16 mouse cellular contexts compared by ENCODE assay signal in genomic region chr3:58582788-58583426, GRCm38 (mm10). TPM values are rescaled to one million over a fixed set of nuclear protein-coding genes. Genes with fewer than 3 reads are reported as not detected.
DNase-seq lines count a peak whose midpoint lies in the region; ATAC-seq and TF ChIP-seq lines count a peak whose summit lies in the region.
"Had no signal": no experiment of that assay in that cellular context is flagged by ENCODE, and none has a peak within 500 bp of the region (broad histone marks: within the 10 kb centered on the region; RNA-seq: fewer than 3 reads in every experiment).

No protein-coding gene starts in this region.

- peaks cover 21% of the 10 kb centered on the region for H3K36me3 ChIP-seq in liver, embryonic 11.5 days (ENCODE audit: control insufficient read depth, insufficient read depth, low read length)
- peaks cover 5% of the 10 kb centered on the region; the same call in 1 of the 2 replicates for H3K36me3 ChIP-seq in stomach, postnatal 0 days (ENCODE audit: control insufficient read depth, insufficient read depth, low read length)
- H3K36me3 ChIP-seq in hindbrain, embryonic 14.5 days (replicated peaks; ENCODE audit: control insufficient read depth, insufficient read depth): peaks cover 27% of the 10 kb centered on the region

- no peak overlapping the region for H3K9ac ChIP-seq in liver, embryonic 11.5 days (ENCODE audit: low read depth, low read length)
- no peak overlapping the region for H3K9ac ChIP-seq in stomach, postnatal 0 days (ENCODE audit: low read length)
- no peak overlapping the region for H3K9ac ChIP-seq in hindbrain, embryonic 14.5 days
- H3K9ac ChIP-seq: embryonic facial prominence, embryonic 13.5 days; forebrain, embryonic 15.5 days; limb, embryonic 15.5 days; midbrain, embryonic 12.5 days had no signal

- no peak for TF ChIP-seq EP300 in stomach, postnatal 0 days (optimal IDR thresholded peaks at IDR 0.05)

- H3K27ac ChIP-seq in liver, embryonic 11.5 days (ENCODE audit: low read depth, low read length): no peak overlapping the region
- no peak overlapping the region for H3K27ac ChIP-seq in stomach, postnatal 0 days (replicated peaks)
- no peak overlapping the region for H3K27ac ChIP-seq in hindbrain, embryonic 14.5 days
- H3K27ac ChIP-seq: embryonic facial prominence, embryonic 13.5 days; forebrain, embryonic 15.5 days; limb, embryonic 15.5 days; midbrain, embryonic 12.5 days had no signal

- intact Hi-C loops in heart, postnatal 14 days (cut with DNase I): no loop called here

- ATAC-seq in liver, embryonic 11.5 days (replicated peaks; ENCODE audit: low FRiP score): peak; percentile 80
- ATAC-seq in stomach, postnatal 0 days (ENCODE audit: low FRiP score, low TSS enrichment): peak; percentile 68; the same call in 1 of the 2 replicates
- no peak for ATAC-seq in hindbrain, embryonic 14.5 days (ENCODE audit: low FRiP score)
- ATAC-seq: forebrain, embryonic 15.5 days had no signal

- no peaks in the 10 kb centered on the region for H3K27me3 ChIP-seq in liver, embryonic 11.5 days (replicated peaks; ENCODE audit: control insufficient read depth, insufficient read depth, low read length)
- H3K27me3 ChIP-seq in stomach, postnatal 0 days (ENCODE audit: control insufficient read depth, insufficient read depth, low read length): no peaks in the 10 kb centered on the region
- H3K27me3 ChIP-seq in hindbrain, embryonic 14.5 days (ENCODE audit: control insufficient read depth, insufficient read depth, low read length): no peaks in the 10 kb centered on the region
- H3K27me3 ChIP-seq: embryonic facial prominence, embryonic 13.5 days; forebrain, embryonic 15.5 days; limb, embryonic 15.5 days; midbrain, embryonic 12.5 days had no signal

- peaks cover 18% of the 10 kb centered on the region for H3K4me1 ChIP-seq in liver, embryonic 11.5 days (replicated peaks; ENCODE audit: control insufficient read depth, insufficient read depth, low read length)
- H3K4me1 ChIP-seq in stomach, postnatal 0 days (replicated peaks; ENCODE audit: control insufficient read depth, insufficient read depth): no peaks in the 10 kb centered on the region
- H3K4me1 ChIP-seq in hindbrain, embryonic 14.5 days (replicated peaks; ENCODE audit: control insufficient read depth, insufficient read depth, low read length): peaks cover 17% of the 10 kb centered on the region; the same call in 1 of the 2 replicates

- H3K4me2 ChIP-seq in liver, embryonic 11.5 days: peak overlapping the region; percentile 13; the same call in 1 of the 2 replicates
- H3K4me2 ChIP-seq in stomach, postnatal 0 days (replicated peaks; ENCODE audit: low read depth): no peak overlapping the region
- H3K4me2 ChIP-seq in hindbrain, embryonic 14.5 days (replicated peaks): no peak overlapping the region
- H3K4me2 ChIP-seq: embryonic facial prominence, embryonic 13.5 days; forebrain, embryonic 15.5 days; limb, embryonic 15.5 days; midbrain, embryonic 12.5 days had no signal

- TF ChIP-seq CTCF in stomach, postnatal 0 days (IDR thresholded peaks at IDR 0.05; ENCODE audit: low read depth): no peak

- no peaks in the 10 kb centered on the region for H3K9me3 ChIP-seq in liver, embryonic 11.5 days (ENCODE audit: control insufficient read depth, low read length)
- H3K9me3 ChIP-seq in stomach, postnatal 0 days (ENCODE audit: control insufficient read depth, low read length): no peaks in the 10 kb centered on the region
- H3K9me3 ChIP-seq in hindbrain, embryonic 14.5 days (ENCODE audit: control insufficient read depth, low read length): no peaks in the 10 kb centered on the region
- H3K9me3 ChIP-seq: embryonic facial prominence, embryonic 13.5 days; forebrain, embryonic 15.5 days; limb, embryonic 15.5 days; midbrain, embryonic 12.5 days had no signal

- peak; percentile 20 to 69 for DNase-seq in kidney, postnatal 25 days
- DNase-seq in kidney, postnatal 4 days: no peak
- DNase-seq in brain, adult 2 months (ENCODE audit: low read depth, low spot score): peak; percentile 9
- DNase-seq in liver, embryonic 11.5 days (ENCODE audit: low spot score): no peak
- peak; percentile 23 for DNase-seq in stomach, postnatal 0 days (ENCODE audit: low spot score)
- DNase-seq in heart, postnatal 14 days: no peak
- DNase-seq in thymus, postnatal 14 days: no peak
- no peak for DNase-seq in hindbrain, embryonic 14.5 days (ENCODE audit: low spot score)
- DNase-seq: cerebellum, adult 2 months; heart, adult 18-20 months had no signal

- no peak overlapping the region for H3K4me3 ChIP-seq in liver, embryonic 11.5 days (ENCODE audit: low read depth, low read length)
- no peak overlapping the region for H3K4me3 ChIP-seq in stomach, postnatal 0 days (ENCODE audit: low read depth, low read length)
- H3K4me3 ChIP-seq in hindbrain, embryonic 14.5 days (replicated peaks; ENCODE audit: low read length): no peak overlapping the region
- H3K4me3 ChIP-seq: embryonic facial prominence, embryonic 13.5 days; forebrain, embryonic 15.5 days; limb, embryonic 15.5 days; midbrain, embryonic 12.5 days had no signal

- WGBS in liver, embryonic 11.5 days: 73% methylated on average over 5 of the region's 5 CpGs
- 62% methylated on average over 5 of the region's 5 CpGs for WGBS in stomach, postnatal 0 days
- 94% methylated on average over 5 of the region's 5 CpGs for WGBS in hindbrain, embryonic 14.5 days

RNA-seq across cellular contexts. Expression of gene Selenot, which starts 6.5 kb away (rescaled TPM):
- polyA plus RNA-seq in liver, embryonic 11.5 days (2014; fragmentation: Nextera tagmentation; extraction: Ambion mirVana): 23.2 and 25.0 TPM in 2 replicates
- polyA plus RNA-seq in stomach, postnatal 0 days (2015; fragmentation: Nextera tagmentation; extraction: Ambion mirVana): 13.1 and 13.5 TPM in 2 replicates
- 100 to 1,000 TPM; 113 to 117 TPM for total RNA-seq in heart, postnatal 14 days (2021)
- polyA plus RNA-seq in hindbrain, embryonic 14.5 days (2014; fragmentation: Nextera tagmentation; extraction: Ambion mirVana): 34.3 and 43.7 TPM in 2 replicates

RNA-seq across cellular contexts. Expression of gene Erich6, which starts 54.1 kb away (rescaled TPM):
- polyA plus RNA-seq in liver, embryonic 11.5 days (2014; fragmentation: Nextera tagmentation; extraction: Ambion mirVana): not detected in 2 replicates
- polyA plus RNA-seq in stomach, postnatal 0 days (2015; fragmentation: Nextera tagmentation; extraction: Ambion mirVana): 0.04 and 0.10 TPM in 2 replicates
- total RNA-seq in heart, postnatal 14 days (2021): under 1 TPM in 1 of 2 experiments, not detected in 1; 0.10 TPM
- 0.43 TPM in 1 of 2 replicates, not detected in the other for polyA plus RNA-seq in hindbrain, embryonic 14.5 days (2014; fragmentation: Nextera tagmentation; extraction: Ambion mirVana)
- total RNA-seq: heart, adult 18-20 months; hematopoietic stem cell, adult 5-6 weeks; neutrophil, adult 5-6 weeks had no signal

RNA-seq across cellular contexts. Expression of gene Serp1, which starts 57.2 kb away (rescaled TPM):
- polyA plus RNA-seq in liver, embryonic 11.5 days (2014; fragmentation: Nextera tagmentation; extraction: Ambion mirVana): 161 and 178 TPM in 2 replicates
- 166 and 175 TPM in 2 replicates for polyA plus RNA-seq in stomach, postnatal 0 days (2015; fragmentation: Nextera tagmentation; extraction: Ambion mirVana)
- total RNA-seq in heart, postnatal 14 days (2021): 10 to 100 TPM; 15.8 to 17.5 TPM
- polyA plus RNA-seq in hindbrain, embryonic 14.5 days (2014; fragmentation: Nextera tagmentation; extraction: Ambion mirVana): 64.3 and 69.8 TPM in 2 replicates

RNA-seq across cellular contexts. Expression of gene Eif2a, which starts 57.3 kb away (rescaled TPM):
- 66.1 and 71.3 TPM in 2 replicates for polyA plus RNA-seq in liver, embryonic 11.5 days (2014; fragmentation: Nextera tagmentation; extraction: Ambion mirVana)
- polyA plus RNA-seq in stomach, postnatal 0 days (2015; fragmentation: Nextera tagmentation; extraction: Ambion mirVana): 28.4 and 29.7 TPM in 2 replicates
- total RNA-seq in heart, postnatal 14 days (2021): 10 to 100 TPM; 36.4 to 42.7 TPM
- polyA plus RNA-seq in hindbrain, embryonic 14.5 days (2014; fragmentation: Nextera tagmentation; extraction: Ambion mirVana): 39.2 and 43.0 TPM in 2 replicates

Comparison
In these comparisons a context has a peak if more than half of its experiments do, and no peak if none do; other contexts are left out.
1. DNase-seq: peak in kidney, postnatal 25 days (2 of 2), brain, adult 2 months (single experiment) and stomach, postnatal 0 days (single experiment); none in kidney, postnatal 4 days (0 of 2), liver, embryonic 11.5 days (single experiment), heart, postnatal 14 days (0 of 2), thymus, postnatal 14 days (single experiment) and hindbrain, embryonic 14.5 days (single experiment).